Mouse (Mus musculus): ENCODE measurements around the gene Atg2a.

The Atg2a gene

GRCm38 (mm10) chr19:6247526-6248300 lies 6.2 kb downstream of the Atg2a start:
- no peak for DNase-seq (ENCODE audit: low spot score in 2 of 2)

DNA sequence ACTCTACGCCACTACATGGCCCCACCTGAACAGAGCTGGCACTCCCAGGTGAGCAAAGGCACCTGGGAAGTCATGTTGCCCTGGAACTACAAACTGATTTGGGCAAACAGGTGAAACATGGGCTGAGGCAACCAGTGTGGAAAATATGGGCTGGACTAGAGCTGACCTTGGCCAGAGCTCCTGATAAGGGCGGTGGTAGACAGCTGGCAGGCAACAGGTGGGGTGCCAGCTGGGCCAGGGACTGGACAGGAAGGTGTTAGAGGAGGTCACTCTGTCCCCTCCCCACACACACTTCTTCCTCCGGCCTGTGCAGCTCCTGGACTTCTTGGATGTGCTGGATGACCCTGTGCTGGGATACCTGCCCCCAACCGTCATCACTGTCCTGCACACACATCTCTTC lies 11.6 kb downstream of the Atg2a start:
- no peak for DNase-seq (ENCODE audit: low spot score in 2 of 2)

DNA sequence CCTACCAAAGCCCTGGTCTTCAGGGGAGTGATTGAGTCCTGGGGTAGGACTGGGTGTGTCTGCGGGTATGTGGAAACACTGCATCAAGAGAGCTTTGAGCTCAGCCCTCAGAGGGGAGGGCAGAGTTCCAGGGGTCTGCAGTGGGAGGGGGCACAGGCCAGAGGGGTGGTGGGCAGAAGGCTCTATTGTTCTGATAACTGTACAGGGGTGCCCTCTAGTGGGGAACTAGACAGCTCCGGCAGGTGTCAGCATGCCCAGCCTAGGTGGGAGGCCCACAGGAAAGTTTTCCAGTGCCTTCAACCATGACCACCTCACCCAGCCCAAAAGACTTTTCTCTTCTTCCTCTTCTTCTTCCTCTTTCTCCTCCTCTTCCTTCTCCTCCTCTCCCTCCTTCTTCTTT lies 19.0 kb downstream of the Atg2a start:
- DNase-seq (ENCODE audit: low spot score in 2 of 2), result no peak

GRCm38 (mm10) chr19:6260946-6261345 lies 19.5 kb downstream of the Atg2a start:
- DNase-seq (ENCODE audit: low spot score in 2 of 2), result no peak

DNA sequence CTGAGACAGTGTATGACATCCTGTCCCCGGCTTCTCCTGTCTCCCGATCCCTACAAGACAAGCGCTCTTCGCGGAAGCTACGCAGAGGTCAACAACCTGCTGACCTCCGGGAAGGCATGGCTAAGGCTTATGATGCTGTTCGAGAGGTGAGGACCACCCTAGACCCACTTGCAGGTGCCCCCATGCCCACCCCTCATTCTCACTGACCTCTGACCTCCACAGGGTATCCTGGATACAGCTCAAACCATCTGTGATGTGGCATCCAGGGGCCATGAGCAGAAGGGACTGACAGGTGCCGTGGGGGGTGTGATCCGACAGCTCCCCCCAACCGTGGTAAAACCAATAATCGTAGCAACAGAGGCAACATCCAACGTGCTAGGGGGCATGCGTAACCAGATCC lies 19.9 kb downstream of the Atg2a start:
- DNase-seq (ENCODE audit: low spot score in 2 of 2), result no peak

DNA sequence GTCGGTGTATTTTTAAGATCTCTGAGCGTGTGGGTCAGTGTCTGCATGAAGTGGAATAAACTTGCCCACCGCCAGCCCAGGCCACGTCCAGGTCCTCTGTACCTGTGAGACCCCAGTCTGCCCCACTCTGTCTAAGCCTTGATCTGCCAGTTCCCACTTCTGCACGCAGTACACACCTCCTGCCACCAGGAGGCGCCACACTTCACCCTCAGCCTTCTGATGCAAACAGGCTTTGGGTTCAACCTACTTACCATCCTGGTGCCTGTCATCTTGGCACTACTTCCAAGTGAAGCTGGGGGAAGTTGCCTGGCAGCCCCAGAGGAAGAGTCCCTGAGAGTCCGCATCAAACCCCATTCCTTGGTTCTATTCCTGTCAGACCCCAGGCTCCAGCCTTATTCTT lies 20.8 kb downstream of the Atg2a start:
- DNase-seq (ENCODE audit: low spot score in 2 of 2), result peak; percentile 65 to 81

GRCm38 (mm10) chr19:6262839-6263433 lies 21.5 kb downstream of the Atg2a start:
- no peak for DNase-seq (ENCODE audit: low spot score in 2 of 2)

GRCm38 (mm10) chr19:6264200-6264599 lies 22.7 kb downstream of the Atg2a start:
- DNase-seq (ENCODE audit: low spot score in 2 of 2), result no peak

- no peak for DNase-seq (ENCODE audit: low spot score in 2 of 2)
Observed at GRCm38 (mm10) chr19:6264945-6265344, 23.5 kb downstream of the Atg2a start.

- DNase-seq (ENCODE audit: low spot score in 2 of 2), result no peak
Observed at GRCm38 (mm10) chr19:6265727-6266182, 24.3 kb downstream of the Atg2a start.

DNA sequence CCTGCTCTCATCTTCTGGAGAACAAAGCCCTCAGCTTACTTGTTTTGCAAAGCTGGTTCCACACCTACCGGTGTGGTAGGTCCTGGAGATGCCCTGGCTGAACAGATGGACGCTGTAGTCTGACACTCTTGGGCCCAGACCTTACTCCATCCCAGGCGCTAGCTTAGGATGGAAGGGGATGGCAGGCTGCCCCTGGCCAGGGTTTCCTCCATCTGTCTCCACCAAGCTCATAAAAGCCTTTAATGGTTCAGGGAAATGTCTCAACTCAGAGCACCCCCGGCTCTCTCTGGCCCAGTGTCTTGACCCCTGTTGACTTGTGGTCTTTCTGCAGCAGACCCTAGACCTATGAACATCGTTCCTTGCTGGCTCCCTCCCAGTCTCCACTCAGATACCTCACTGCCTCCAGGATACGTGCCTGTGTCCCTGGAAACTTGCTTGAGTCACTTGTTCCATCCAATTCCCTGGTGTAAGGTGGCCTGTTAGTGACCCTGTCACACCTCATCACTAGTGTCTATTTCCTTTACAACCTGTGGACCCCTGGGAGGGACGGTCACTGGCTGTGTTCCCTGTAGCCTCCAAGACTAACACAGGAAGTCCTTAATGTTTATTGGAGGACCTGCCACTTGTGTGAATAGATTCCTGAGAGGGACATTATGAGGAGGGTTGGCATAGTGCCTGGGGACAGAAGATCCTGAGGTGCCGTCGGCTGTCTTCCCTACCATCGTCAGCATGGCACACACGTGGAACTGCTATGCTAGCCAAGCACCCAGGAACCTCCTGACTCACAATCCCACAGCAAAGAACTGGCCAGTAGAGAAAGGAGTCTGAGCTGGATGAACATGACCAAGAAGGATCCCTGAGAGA lies 26.1 kb downstream of the Atg2a start:
- no peak for DNase-seq (ENCODE audit: low spot score in 2 of 2)

DNA sequence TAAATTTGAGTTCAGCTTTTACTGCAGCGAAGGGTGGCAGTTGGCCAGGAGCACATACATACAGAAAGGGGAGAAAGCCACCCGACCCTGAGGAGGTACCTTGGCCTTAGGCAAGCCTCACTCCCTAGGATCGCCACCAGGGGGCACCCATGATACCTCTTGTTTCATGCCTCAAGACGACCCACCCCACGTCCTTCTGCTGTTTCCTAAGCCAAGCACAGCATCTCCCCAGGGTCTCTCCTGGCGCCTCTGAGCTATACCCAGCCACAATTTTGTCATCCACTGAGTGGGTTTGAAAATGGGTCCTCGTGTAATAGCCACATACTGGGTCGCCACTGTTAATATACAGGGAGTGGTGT lies 26.7 kb downstream of the Atg2a start:
- DNase-seq (ENCODE audit: low spot score in 2 of 2), result peak; percentile 78 to 86

- no peak for DNase-seq (ENCODE audit: low spot score in 2 of 2)
Observed at GRCm38 (mm10) chr19:6268670-6269132, 27.2 kb downstream of the Atg2a start.

GRCm38 (mm10) chr19:6269798-6270475 lies 28.5 kb downstream of the Atg2a start:
- no peak for DNase-seq (ENCODE audit: low spot score in 2 of 2)

GRCm38 (mm10) chr19:6270661-6271060 lies 29.2 kb downstream of the Atg2a start:
- DNase-seq (ENCODE audit: low spot score in 2 of 2), result no peak

DNA sequence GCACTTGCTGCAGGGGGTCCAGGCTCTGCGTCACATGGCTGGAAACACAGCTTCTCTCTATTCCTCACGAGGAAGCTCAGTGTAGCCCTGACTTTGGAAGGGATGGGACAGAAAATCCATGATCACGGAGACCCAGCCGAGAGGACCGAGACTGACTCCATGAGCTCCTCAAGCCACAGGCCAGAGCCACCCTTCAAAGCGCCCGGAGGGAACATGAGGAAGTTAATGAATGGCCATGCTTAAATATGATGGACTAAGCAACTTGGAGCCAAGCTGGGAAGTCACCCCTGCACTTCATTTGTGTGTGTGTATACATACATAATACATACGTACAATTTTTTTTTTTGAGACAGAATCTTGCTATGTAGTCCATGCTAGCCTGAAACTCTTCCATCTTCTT lies 29.7 kb downstream of the Atg2a start:
- no peak for DNase-seq (ENCODE audit: low spot score in 2 of 2)

GRCm38 (mm10) chr19:6272053-6272452 lies 30.6 kb downstream of the Atg2a start:
- no peak for DNase-seq (ENCODE audit: low spot score in 2 of 2)

GRCm38 (mm10) chr19:6272738-6273137 lies 31.3 kb downstream of the Atg2a start:
- no peak for DNase-seq (ENCODE audit: low spot score in 2 of 2)

DNA sequence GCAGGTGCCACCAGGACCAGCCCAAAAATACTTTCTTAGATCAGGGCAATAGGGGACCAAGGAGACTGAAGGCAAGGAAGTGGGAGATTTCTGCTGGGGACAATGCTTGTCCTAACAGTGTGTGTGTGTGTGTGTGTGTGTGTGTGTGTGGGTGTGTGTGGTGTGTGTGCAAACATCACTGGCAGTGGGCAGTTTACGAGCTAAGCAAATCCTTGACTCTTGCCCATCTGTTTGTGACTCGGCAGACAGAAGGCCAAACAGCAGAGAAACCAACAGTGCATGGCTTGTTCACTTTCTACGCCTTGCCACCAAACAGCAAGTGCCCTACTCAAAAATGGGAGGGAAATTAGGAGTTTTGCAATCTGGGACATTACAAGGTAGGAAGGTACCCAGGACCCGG lies 32.1 kb downstream of the Atg2a start:
- no peak for DNase-seq (ENCODE audit: low spot score in 2 of 2)

- DNase-seq (ENCODE audit: low spot score in 2 of 2), result no peak
Observed at GRCm38 (mm10) chr19:6273998-6274608, 32.6 kb downstream of the Atg2a start.

DNA sequence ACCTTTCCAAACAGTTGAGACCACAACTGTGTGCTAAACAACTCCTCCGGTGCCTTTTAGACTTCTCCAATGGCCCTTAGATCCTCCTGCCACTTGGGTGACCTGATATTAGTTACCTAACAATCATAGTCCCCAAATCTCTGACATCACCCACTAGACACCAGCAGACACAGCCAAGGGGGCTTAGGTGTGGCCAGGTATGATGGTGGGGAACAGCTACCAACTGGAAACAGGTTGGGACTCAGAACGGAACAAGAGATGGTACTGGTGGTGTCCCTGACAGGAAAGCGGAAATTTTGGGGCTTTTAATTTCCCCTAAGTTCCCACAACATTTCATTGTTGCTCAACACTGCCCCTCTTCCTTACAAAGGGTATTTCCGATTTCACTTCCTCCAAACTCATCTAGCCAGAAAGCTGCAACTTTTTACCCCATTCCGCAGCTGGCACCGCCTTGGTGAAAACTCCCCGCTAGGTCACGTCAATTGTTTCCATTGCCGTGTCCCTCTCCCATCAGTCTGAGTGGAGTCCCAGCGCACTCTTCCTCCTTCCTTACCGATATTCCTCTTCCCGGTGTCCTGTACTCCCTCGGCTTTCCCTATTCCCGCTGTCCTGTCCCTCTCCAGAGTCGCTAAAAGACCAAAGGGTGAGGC lies 34.4 kb downstream of the Atg2a start:
- peak in 1 of 2 experiments; percentile 43 for DNase-seq (ENCODE audit: low spot score in 2 of 2)

Data from spleen, postnatal 14 days (tissue).